Mouse (Mus musculus): ENCODE measurements around the gene Eapp.

- TF ChIP-seq MAFK (IDR thresholded peaks at IDR 0.05; ENCODE audit: insufficient read depth, low read depth, low read length) (no peak), CHD2 (IDR thresholded peaks at IDR 0.05; ENCODE audit: low read depth, low read length) (no peak), HCFC1 (IDR thresholded peaks at IDR 0.05; ENCODE audit: borderline replicate concordance, insufficient read depth, low read length) (no peak), ZC3H11A (IDR thresholded peaks at IDR 0.05; ENCODE audit: borderline replicate concordance, low read depth, low read length) (no peak), ZNF384 (IDR thresholded peaks at IDR 0.05; ENCODE audit: low read depth, low read length) (no peak)
Observed at GRCm38 (mm10) chr12:54632141-54632540, 63.6 kb downstream of the Eapp start.

Data from ES-E14 (cell line).